ENCODE assay signal across 8 mouse cellular contexts in the genomic region with DNA sequence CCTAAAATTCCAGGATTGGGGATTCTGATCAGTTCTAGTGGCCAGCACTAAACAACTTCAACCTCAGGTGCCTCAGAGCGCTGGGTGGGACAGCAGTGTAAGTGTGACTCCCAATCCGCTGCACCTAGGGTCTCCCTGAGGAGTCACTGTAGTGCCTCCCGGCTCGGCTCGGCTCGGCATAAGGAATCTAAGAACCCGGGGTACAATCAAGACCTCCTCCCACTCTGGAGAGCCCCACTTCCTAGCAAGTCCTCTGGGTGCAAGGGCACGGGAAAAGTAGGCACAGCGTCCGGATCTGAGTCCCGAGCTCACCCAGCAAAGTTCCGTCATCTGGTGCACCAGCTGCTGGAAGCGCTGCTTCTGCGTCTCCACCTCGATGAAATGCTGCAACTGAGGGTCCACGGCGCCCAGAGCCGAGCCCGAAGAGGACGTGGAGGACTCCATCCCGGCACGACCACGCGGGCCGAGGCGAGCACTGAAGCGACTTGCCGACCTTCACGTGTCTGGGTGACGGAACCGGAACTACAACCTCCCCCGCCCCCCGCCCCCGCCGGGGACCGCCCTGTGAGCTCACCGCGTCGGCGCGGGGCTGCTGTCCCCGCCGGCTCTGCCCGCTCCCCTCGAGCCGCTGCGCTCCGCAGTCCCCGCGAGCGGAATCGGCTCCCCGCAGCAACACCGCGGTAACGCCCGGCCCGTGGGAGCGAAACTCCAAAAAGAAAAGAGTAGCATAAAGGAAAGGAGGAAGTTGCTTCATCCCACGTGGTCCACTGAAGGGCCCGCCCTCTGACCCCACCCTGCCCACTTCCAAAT. TPM values are rescaled to one million over a fixed set of nuclear protein-coding genes. Genes with fewer than 3 reads are reported as not detected.
DNase-seq lines count a peak whose midpoint lies in the region; ATAC-seq and TF ChIP-seq lines count a peak whose summit lies in the region.

A gene (minus strand): TSS at position 721 of the 810 bp plus-strand sequence.

- H3K4me1 ChIP-seq in E14TG2a.4 (replicated peaks; ENCODE audit: low read depth, low read length) = peaks cover 4% of the 10 kb centered on the region
- H3K4me1 ChIP-seq in forebrain, embryonic 12.5 days = no peaks in the 10 kb centered on the region
- H3K4me1 ChIP-seq in heart, postnatal 0 days (ENCODE audit: control insufficient read depth, insufficient read depth) = no peaks in the 10 kb centered on the region
- peaks cover 2% of the 10 kb centered on the region; the same call in 1 of the 2 replicates for H3K4me1 ChIP-seq in lung, adult 2 months (ENCODE audit: control insufficient read depth, insufficient read depth, low read length)
- H3K4me1 ChIP-seq in neural tube, embryonic 14.5 days (ENCODE audit: control insufficient read depth, insufficient read depth, low read length) = no peaks in the 10 kb centered on the region

- H3K27me3 ChIP-seq in E14TG2a.4 (ENCODE audit: insufficient read depth, low read length) = no peaks in the 10 kb centered on the region
- no peaks in the 10 kb centered on the region for H3K27me3 ChIP-seq in forebrain, embryonic 12.5 days
- H3K27me3 ChIP-seq in heart, postnatal 0 days (ENCODE audit: control insufficient read depth, insufficient read depth, low read length) = no peaks in the 10 kb centered on the region
- no peaks in the 10 kb centered on the region for H3K27me3 ChIP-seq in neural tube, embryonic 14.5 days (ENCODE audit: control insufficient read depth, insufficient read depth, low read length)

- H3K4me2 ChIP-seq in forebrain, embryonic 12.5 days = peak within 1 kb of the TSS; percentile 59
- H3K4me2 ChIP-seq in heart, postnatal 0 days (ENCODE audit: low read depth, low read length) = peak within 1 kb of the TSS; percentile 69
- peak within 1 kb of the TSS; percentile 52 for H3K4me2 ChIP-seq in neural tube, embryonic 14.5 days (ENCODE audit: low read depth, low read length)

- TF ChIP-seq POLR2A in lung, adult 2 months (IDR thresholded peaks at IDR 0.05; ENCODE audit: borderline replicate concordance, extremely low read depth, low read depth, low read length) = no peak

- no peaks in the 10 kb centered on the region for H3K9me3 ChIP-seq in E14TG2a.4 (ENCODE audit: low read length)
- no peaks in the 10 kb centered on the region for H3K9me3 ChIP-seq in forebrain, embryonic 12.5 days
- H3K9me3 ChIP-seq in heart, postnatal 0 days (replicated peaks; ENCODE audit: control insufficient read depth, low read length) = no peaks in the 10 kb centered on the region
- no peaks in the 10 kb centered on the region for H3K9me3 ChIP-seq in neural tube, embryonic 14.5 days (ENCODE audit: control insufficient read depth, low read length)

- no peak for TF ChIP-seq CTCF in E14TG2a.4 (conservative IDR thresholded peaks at IDR 0.05; ENCODE audit: low read length)
- no peak for TF ChIP-seq CTCF in heart, postnatal 0 days (IDR thresholded peaks at IDR 0.05; ENCODE audit: low read depth)
- no peak for TF ChIP-seq CTCF in lung, adult 2 months (IDR thresholded peaks at IDR 0.05; ENCODE audit: insufficient read depth, low read length)

- WGBS in forebrain, embryonic 12.5 days = 29% methylated on average over 41 of the region's 61 CpGs
- WGBS in heart, postnatal 0 days = 22% methylated on average over 24 of the region's 61 CpGs
- WGBS in lung, adult 2 months = 29% methylated on average over 50 of the region's 61 CpGs
- 16% methylated on average over 40 of the region's 61 CpGs for WGBS in neural tube, embryonic 14.5 days

- peak; percentile 91 for ATAC-seq in forebrain, embryonic 12.5 days (ENCODE audit: low FRiP score)
- peak; percentile 95 for ATAC-seq in heart, postnatal 0 days (ENCODE audit: insufficient read depth, low read depth)
- peak; percentile 97 for ATAC-seq in neural tube, embryonic 14.5 days (ENCODE audit: low read depth)

- H3K4me3 ChIP-seq in E14TG2a.4 (replicated peaks; ENCODE audit: low read length) = peak within 1 kb of the TSS; percentile 82
- H3K4me3 ChIP-seq in forebrain, embryonic 12.5 days (replicated peaks) = peak within 1 kb of the TSS; percentile 54
- peak within 1 kb of the TSS; percentile 61 for H3K4me3 ChIP-seq in heart, postnatal 0 days (ENCODE audit: low read depth, low read length)
- H3K4me3 ChIP-seq in lung, adult 2 months (replicated peaks; ENCODE audit: extremely low read depth, low read depth, low read length) = peak within 1 kb of the TSS; percentile 97
- H3K4me3 ChIP-seq in neural tube, embryonic 14.5 days (ENCODE audit: low read depth, low read length) = peak within 1 kb of the TSS; percentile 42

- H3K27ac ChIP-seq in forebrain, embryonic 12.5 days = peak within 1 kb of the TSS; percentile 81
- H3K27ac ChIP-seq in heart, postnatal 0 days (ENCODE audit: low read depth) = peak within 1 kb of the TSS; percentile 83
- no peak within 1 kb of the TSS for H3K27ac ChIP-seq in neural tube, embryonic 14.5 days (ENCODE audit: low read depth, low read length)

- peak within 1 kb of the TSS; percentile 56 for H3K9ac ChIP-seq in forebrain, embryonic 12.5 days
- peak within 1 kb of the TSS; percentile 64 for H3K9ac ChIP-seq in heart, postnatal 0 days (replicated peaks; ENCODE audit: low read depth, low read length)
- peak within 1 kb of the TSS; percentile 51 for H3K9ac ChIP-seq in neural tube, embryonic 14.5 days (replicated peaks; ENCODE audit: low read depth, low read length)

- DNase-seq in c-Kit-positive CD71-positive TER-119-positive erythroid progenitor cells, embryonic 14.5 days (ENCODE audit: low spot score) = peak; percentile 63
- peak; percentile 56 for DNase-seq in heart, postnatal 0 days (ENCODE audit: low spot score)
- peak; percentile 37 to 74 for DNase-seq in kidney, postnatal 36 days
- peak; percentile 73 for DNase-seq in lung, adult 2 months
- peak; percentile 28 for DNase-seq in testis, postnatal 14 days (ENCODE audit: low spot score)

- H3K36me3 ChIP-seq in E14TG2a.4 (ENCODE audit: insufficient read depth, low read length) = peaks cover 18% of the 10 kb centered on the region
- H3K36me3 ChIP-seq in forebrain, embryonic 12.5 days (replicated peaks) = 0 out of 2 replicates have a peak, but pooled peaks cover 3% of the 10 kb centered on the region
- H3K36me3 ChIP-seq in heart, postnatal 0 days (replicated peaks; ENCODE audit: control insufficient read depth, insufficient read depth, low read length) = no peaks in the 10 kb centered on the region
- H3K36me3 ChIP-seq in neural tube, embryonic 14.5 days (ENCODE audit: control insufficient read depth, insufficient read depth, low read length) = no peaks in the 10 kb centered on the region

- TF ChIP-seq EP300 in heart, postnatal 0 days (IDR thresholded peaks at IDR 0.05; ENCODE audit: low read depth) = no peak

RNA-seq across cellular contexts. Expression of the gene that starts here (rescaled TPM):
- polyA plus RNA-seq in forebrain, embryonic 12.5 days (2016; fragmentation: Nextera tagmentation; extraction: Ambion mirVana) = 60.6 and 62.7 TPM in 2 replicates
- total RNA-seq in heart, postnatal 0 days (2014; rRNA removed; ENCODE audit: low replicate concordance) = 13.1 and 13.7 TPM in 2 replicates
- polyA plus RNA-seq in heart, postnatal 0 days (2015; fragmentation: Nextera tagmentation; extraction: Ambion mirVana) = 66.5 and 74.5 TPM in 2 replicates
- 0.33 and 0.98 TPM in 2 replicates for polyA plus RNA-seq in lung, adult 2 months (2012; rRNA removed)
- 48.2 TPM in 2 replicates for polyA plus RNA-seq in neural tube, embryonic 14.5 days (2014; fragmentation: Nextera tagmentation; extraction: Ambion mirVana)

Comparison
In these comparisons a context has a peak if more than half of its experiments do, and no peak if none do; other contexts are left out.
1. RNA of the gene that starts here (polyA plus RNA-seq): 66.5 to 74.5 TPM in heart, postnatal 0 days, 60.6 to 62.7 TPM in forebrain, embryonic 12.5 days and 48.2 TPM in neural tube, embryonic 14.5 days; 0.33 to 0.98 TPM in lung, adult 2 months; every median in the first group is over 10 times any median in the second.
2. Peak in DNase-seq and H3K4me3 ChIP-seq in lung, adult 2 months; RNA of the gene not detected or under 1 TPM.
3. H3K4me3 ChIP-seq: peak in every context shown above with its lines; median percentile 97 in lung, adult 2 months; 82 in E14TG2a.4; 61 in heart, postnatal 0 days; 54 in forebrain, embryonic 12.5 days; 42 in neural tube, embryonic 14.5 days.
4. Peak in every context shown above with its lines, with median percentiles within 50 percentile points of each other: DNase-seq, ATAC-seq, H3K4me2 ChIP-seq and H3K9ac ChIP-seq.